Mouse (Mus musculus) megakaryocyte, embryonic 14.5 days (primary cell): ENCODE measurements around the gene Pgap1. TPM values are rescaled to one million over a fixed set of nuclear protein-coding genes. Genes with fewer than 3 reads are reported as not detected.

Experiments
- H3K27me3 ChIP-seq: replicated peaks from 2 replicates; pipeline ENCODE3; 2012; ENCODE audit warnings: inconsistent platforms
- H3K36me3 ChIP-seq: replicated peaks from 2 replicates; pipeline ENCODE3; 2012; ENCODE audit warnings: low read length, inconsistent platforms, mixed read lengths
- H3K4me1 ChIP-seq: 2 replicates; pipeline ENCODE4 v1.6.1; 2012; ENCODE audit warnings: inconsistent platforms
- H3K4me3 ChIP-seq: replicated peaks from 2 replicates; pipeline ENCODE3; 2012; ENCODE audit warnings: moderate library complexity, mild to moderate bottlenecking, inconsistent platforms
- H3K9me3 ChIP-seq: 2 replicates; pipeline ENCODE4 v1.6.1; 2012; ENCODE audit warnings: inconsistent platforms
- FLI1 ChIP-seq: IDR thresholded peaks from 2 replicates; pipeline ENCODE4 v1.6.1; 2012; ENCODE audit warnings: low read length, inconsistent platforms, mixed read lengths
- GATA1 ChIP-seq: IDR thresholded peaks from 3 replicates; pipeline ENCODE4 v1.6.1; 2012; ENCODE audit warnings: mixed read lengths, low read length, inconsistent platforms, borderline replicate concordance
- polyA plus RNA-seq: library from polyadenylated mRNA; stranded (reverse); fragments of >175 nt; gene quantifications from 2 replicates; pipeline ENCODE4 v1.2.3, GENCODE M21; 2012; ENCODE audit warnings: low replicate concordance; ENCODE audit not compliant: insufficient read depth

The Pgap1 gene
- polyA plus RNA-seq, 1 experiment: 0.01 TPM

DNA sequence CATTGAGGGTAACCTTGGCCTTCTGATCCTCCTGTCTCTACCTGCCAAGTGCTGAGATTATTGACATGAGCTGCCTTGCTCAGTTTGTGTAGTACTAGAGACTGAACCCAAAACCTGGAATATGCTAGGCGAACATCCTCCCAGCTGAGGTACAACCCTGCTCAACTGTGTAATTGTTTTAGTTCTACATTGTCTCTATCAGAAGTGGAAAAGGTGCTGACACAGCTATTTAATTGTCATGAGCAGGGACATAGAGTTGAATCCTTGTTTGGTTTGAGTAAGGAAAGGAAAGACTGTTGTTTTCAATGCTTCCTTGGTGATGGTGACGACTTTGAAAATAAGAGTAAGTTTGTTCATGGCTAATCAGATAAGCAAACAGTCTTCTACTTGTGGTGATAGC lies 105.4 kb downstream of the Pgap1 start:
- peaks cover 8% of the 10 kb centered on the region; the same call in 1 of the 2 replicates for H3K9me3 ChIP-seq
- H3K4me3 ChIP-seq: no peak overlapping the region
- TF ChIP-seq FLI1 (no peak), GATA1 (no peak)
- H3K4me1 ChIP-seq: peaks cover 8% of the 10 kb centered on the region; the same call in 1 of the 2 replicates
- peaks cover 15% of the 10 kb centered on the region for H3K27me3 ChIP-seq
- no peaks in the 10 kb centered on the region for H3K36me3 ChIP-seq

GRCm38 (mm10) chr1:54448833-54449232 lies 108.7 kb downstream of the Pgap1 start:
- Histone ChIP-seq H3K36me3 (no peaks in the 10 kb centered on the region), H3K27me3 (peaks cover 25% of the 10 kb centered on the region), H3K9me3 (peaks cover 8% of the 10 kb centered on the region; the same call in 1 of the 2 replicates), H3K4me3 (peak overlapping the region; percentile 20), H3K4me1 (peaks cover 8% of the 10 kb centered on the region; the same call in 1 of the 2 replicates)
- TF ChIP-seq FLI1 (no peak), GATA1 (no peak)

- H3K36me3 ChIP-seq: no peaks in the 10 kb centered on the region
- TF ChIP-seq FLI1 (no peak), GATA1 (no peak)
- no peaks in the 10 kb centered on the region for H3K9me3 ChIP-seq
- H3K4me1 ChIP-seq: peaks cover 11% of the 10 kb centered on the region
- H3K4me3 ChIP-seq: no peak overlapping the region
- H3K27me3 ChIP-seq: peaks cover 22% of the 10 kb centered on the region
Measured at GRCm38 (mm10) chr1:54443641-54444040, 113.8 kb downstream of the Pgap1 start.

DNA sequence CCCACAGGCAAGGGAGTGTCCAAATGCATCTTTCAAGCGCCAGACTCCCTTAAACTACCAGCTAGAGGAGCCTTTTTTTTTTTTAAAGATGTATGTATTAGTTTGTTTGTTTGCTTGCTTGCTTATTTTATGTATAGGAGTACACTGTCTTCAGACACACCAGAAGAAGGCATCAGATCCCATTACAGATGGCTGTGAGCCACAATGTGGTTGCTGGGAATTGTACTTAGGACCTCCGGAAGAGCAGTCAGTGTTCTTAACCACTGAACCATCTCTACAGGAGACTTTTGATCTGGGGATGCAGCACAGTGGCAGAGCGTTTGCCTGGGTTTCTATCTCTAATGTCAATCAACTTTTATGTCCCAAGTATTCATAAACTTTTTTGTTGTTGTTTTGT lies 118.4 kb downstream of the Pgap1 start:
- TF ChIP-seq FLI1: no peak
- TF ChIP-seq GATA1: no peak
- Histone ChIP-seq H3K36me3 (peaks cover 20% of the 10 kb centered on the region), H3K4me3 (peak overlapping the region; percentile 94), H3K9me3 (no peaks in the 10 kb centered on the region), H3K4me1 (peaks cover 17% of the 10 kb centered on the region), H3K27me3 (peaks cover 2% of the 10 kb centered on the region)

GRCm38 (mm10) chr1:54438340-54439079 lies 119.0 kb downstream of the Pgap1 start, which contains the start of gene Gtf3c3:
Gene Gtf3c3, minus strand, starts transcription at chr1:54438971.
- Histone ChIP-seq H3K9me3 (no peaks in the 10 kb centered on the region), H3K4me1 (peaks cover 14% of the 10 kb centered on the region), H3K27me3 (peaks cover 2% of the 10 kb centered on the region), H3K36me3 (peaks cover 26% of the 10 kb centered on the region), H3K4me3 (peak within 1 kb of the TSS; percentile 94)
- TF ChIP-seq FLI1 (no peak), GATA1 (no peak)

Other genes with a start within 250 kb of the Pgap1 start
- 0.21 TPM in 1 of 2 replicates, not detected in the other for gene Gtf3c3, start 118.7 kb downstream of the Pgap1 start, polyA plus RNA-seq